Mouse (Mus musculus): ENCODE results near the gene Gnat1. TPM values are rescaled to one million over a fixed set of nuclear protein-coding genes. Genes with fewer than 3 reads are reported as not detected.

Gene Gnat1
- polyA plus RNA-seq, 1 experiment from 2014 or later = 3.0 TPM

DNA sequence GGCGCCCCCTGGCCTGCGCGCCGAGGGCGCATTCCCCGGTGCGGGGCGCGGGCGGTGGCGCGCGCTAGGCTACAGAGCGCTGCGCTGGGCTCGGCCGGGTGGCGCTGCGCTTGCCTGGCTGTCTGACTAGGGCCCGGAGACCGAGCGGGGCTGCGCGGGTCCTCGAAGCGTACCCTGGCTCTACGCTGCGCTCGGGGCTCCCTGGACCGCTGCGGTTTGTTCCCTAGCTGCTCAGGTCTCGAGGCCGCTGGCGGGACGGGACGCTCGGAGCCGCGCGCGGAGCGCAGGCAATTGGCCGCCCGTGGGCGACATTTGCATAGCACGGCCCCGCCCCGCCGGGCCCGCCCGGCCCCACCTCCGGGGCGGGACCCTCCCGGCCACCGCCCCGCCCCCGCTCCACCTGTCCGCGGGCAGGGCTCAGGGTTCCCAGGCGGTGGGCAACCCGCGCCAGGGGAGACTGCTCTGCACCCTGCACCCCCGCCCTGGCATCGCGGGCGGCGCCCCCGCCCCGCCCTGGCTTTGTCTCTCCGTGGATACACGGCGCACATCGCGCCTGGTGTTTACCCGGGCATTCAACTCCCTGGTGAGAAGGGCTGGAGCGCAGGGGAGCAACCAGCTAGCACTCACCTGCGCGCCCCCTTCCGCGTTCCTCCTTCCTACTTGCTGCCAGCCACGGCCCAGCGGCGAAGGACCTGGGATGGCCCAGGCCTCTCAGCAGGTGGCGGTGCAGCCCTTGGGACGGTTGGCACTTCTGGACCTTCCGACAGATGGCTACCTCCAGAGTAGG, 30.4 kb upstream of the Gnat1 start, which contains the start of gene Sema3f:
Sema3f (minus strand) TSS at position 779 of the 787 bp plus-strand sequence.
- peak within 1 kb of the TSS; percentile 95 for H3K27ac ChIP-seq
- H3K9me3 ChIP-seq = no peaks in the 10 kb centered on the region
- H3K36me3 ChIP-seq = peaks cover 7% of the 10 kb centered on the region
- WGBS = 1% methylated on average over 86 of the region's 86 CpGs
- H3K4me2 ChIP-seq (replicated peaks) = peak within 1 kb of the TSS; percentile 76
- H3K4me3 ChIP-seq = peak within 1 kb of the TSS; percentile 93
- 0 out of 2 replicates have a peak, but pooled peaks cover 4% of the 10 kb centered on the region for H3K27me3 ChIP-seq
- ATAC-seq (ENCODE audit: insufficient number of reproducible peaks, insufficient read depth, low FRiP score, low TSS enrichment) = peak; percentile 81
- H3K9ac ChIP-seq = peak within 1 kb of the TSS; percentile 97
- peaks cover 43% of the 10 kb centered on the region for H3K4me1 ChIP-seq

GRCm38 (mm10) chr9:107709096-107709696, 29.7 kb upstream of the Gnat1 start:
- under 1% methylated on average over 45 of the region's 55 CpGs for WGBS
- Histone ChIP-seq H3K4me1 (peaks cover 43% of the 10 kb centered on the region), H3K9me3 (no peaks in the 10 kb centered on the region), H3K27ac (peak overlapping the region; percentile 95), H3K36me3 (peaks cover 14% of the 10 kb centered on the region), H3K27me3 (0 out of 2 replicates have a peak, but pooled peaks cover 4% of the 10 kb centered on the region), H3K4me2 (replicated peaks) (peak overlapping the region; percentile 76), H3K4me3 (peak overlapping the region; percentile 93), H3K9ac (peak overlapping the region; percentile 97)
- ATAC-seq (ENCODE audit: insufficient number of reproducible peaks, insufficient read depth, low FRiP score, low TSS enrichment) = no peak

DNA sequence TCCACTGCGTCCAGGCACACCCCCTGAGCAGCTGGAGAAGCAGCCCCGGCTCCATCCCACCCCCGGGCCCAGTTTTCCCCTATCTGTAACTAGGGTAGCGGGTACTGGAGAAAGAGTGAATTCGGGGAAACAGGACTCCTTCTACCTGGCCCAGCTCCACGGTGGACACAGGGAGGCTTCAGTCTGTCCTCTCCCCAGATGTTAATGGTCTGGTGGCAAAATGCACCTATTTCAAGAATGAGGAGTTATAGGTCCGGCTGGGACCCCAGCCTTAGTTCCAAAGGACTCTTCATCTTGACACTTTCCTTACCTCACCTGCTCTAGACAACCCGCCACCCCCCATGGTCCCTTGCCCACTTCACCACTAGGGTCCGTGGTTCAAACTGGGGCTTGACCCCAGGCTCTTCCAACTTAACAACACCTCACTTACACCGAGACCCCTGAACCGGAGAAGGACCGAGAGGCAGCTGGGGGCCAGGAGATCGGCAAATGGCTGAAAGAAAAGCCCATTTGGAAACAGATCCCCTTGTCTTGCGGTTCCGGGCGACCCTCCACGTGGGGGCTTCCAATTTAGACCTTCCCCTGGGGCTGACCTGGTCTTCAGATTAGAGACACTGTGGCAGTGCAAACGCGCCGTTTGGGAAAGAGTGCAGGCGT, 29.1 kb upstream of the Gnat1 start:
- Histone ChIP-seq H3K4me3 (peak overlapping the region; percentile 93), H3K36me3 (peaks cover 20% of the 10 kb centered on the region), H3K9me3 (no peaks in the 10 kb centered on the region), H3K4me2 (replicated peaks) (peak overlapping the region; percentile 76), H3K27ac (peak overlapping the region; percentile 95), H3K27me3 (0 out of 2 replicates have a peak, but pooled peaks cover 4% of the 10 kb centered on the region), H3K4me1 (peaks cover 43% of the 10 kb centered on the region), H3K9ac (peak overlapping the region; percentile 97)
- WGBS = 2% methylated on average over 21 of the region's 21 CpGs
- no peak for ATAC-seq (ENCODE audit: insufficient number of reproducible peaks, insufficient read depth, low FRiP score, low TSS enrichment)

DNA sequence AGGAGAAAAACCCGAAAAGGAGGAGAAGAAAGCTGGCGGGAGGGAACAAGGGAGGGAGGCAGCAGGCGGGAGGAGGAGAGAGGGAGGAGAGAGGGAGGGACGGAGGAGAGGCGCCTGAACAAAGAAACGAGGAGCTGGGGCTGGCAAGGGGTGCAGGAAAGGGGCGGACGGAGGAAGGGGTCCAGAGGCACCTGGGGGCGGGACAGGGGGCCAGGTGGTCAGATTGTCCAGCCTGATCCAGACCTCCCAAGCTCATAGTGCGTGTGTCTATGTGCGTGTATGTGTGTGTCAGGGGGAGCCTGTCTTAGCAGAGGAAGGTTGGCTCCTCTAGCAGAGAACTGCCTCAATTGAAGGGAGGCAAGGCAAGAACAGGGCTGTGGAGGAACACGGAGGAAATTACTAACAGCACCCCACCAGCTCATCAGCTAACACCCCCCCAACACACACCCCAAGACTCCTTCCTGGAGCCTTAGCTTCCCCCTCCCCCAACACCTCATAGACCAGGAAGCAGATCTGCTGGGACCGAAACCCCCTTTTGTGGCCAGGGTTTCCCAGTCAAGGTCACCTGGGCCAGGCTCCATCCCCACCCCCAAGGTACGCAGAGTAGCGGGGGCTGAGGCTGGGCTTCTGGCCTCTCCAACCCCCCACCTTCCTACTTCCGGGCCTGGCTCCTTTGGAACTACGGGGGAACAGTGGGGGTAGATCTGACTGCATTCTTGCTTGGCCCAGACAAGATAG, 28.4 kb upstream of the Gnat1 start:
- Histone ChIP-seq H3K9ac (peak overlapping the region; percentile 97), H3K4me3 (peak overlapping the region; percentile 93), H3K27ac (peak overlapping the region; percentile 95), H3K27me3 (0 out of 2 replicates have a peak, but pooled peaks cover 4% of the 10 kb centered on the region), H3K4me1 (peaks cover 45% of the 10 kb centered on the region), H3K36me3 (peaks cover 25% of the 10 kb centered on the region), H3K9me3 (no peaks in the 10 kb centered on the region), H3K4me2 (replicated peaks) (peak overlapping the region; percentile 76)
- peak; percentile 8; the same call in 1 of the 2 replicates for ATAC-seq (ENCODE audit: insufficient number of reproducible peaks, insufficient read depth, low FRiP score, low TSS enrichment)
- WGBS = 0% methylated on average over 17 of the region's 17 CpGs

DNA sequence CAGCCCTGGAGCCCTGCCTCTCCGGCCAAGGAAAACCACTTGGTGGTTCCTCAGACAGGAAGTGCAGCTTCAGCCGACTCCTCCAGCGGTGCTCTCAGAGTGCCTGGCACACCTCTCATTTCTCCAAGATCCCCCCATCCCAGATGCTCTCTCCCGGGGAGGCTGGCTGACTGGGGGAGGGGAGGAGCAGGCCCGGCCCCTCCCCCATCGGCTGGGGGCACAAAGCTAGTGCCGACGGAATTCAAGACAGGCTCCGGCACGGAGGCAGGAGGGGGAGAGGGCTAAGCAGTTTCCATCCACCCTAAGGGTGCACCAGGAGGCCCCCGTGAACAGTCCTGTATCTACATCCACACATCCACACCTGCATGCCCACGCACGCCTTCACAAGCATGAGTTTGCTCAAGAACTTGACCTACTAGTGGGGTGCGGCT, 27.3 kb upstream of the Gnat1 start:
- 1% methylated on average over 14 of the region's 14 CpGs for WGBS
- Histone ChIP-seq H3K9ac (peak overlapping the region; percentile 97), H3K4me2 (replicated peaks) (peak overlapping the region; percentile 76), H3K27ac (peak overlapping the region; percentile 95), H3K9me3 (no peaks in the 10 kb centered on the region), H3K27me3 (0 out of 2 replicates have a peak, but pooled peaks cover 4% of the 10 kb centered on the region), H3K36me3 (peaks cover 33% of the 10 kb centered on the region), H3K4me1 (peaks cover 56% of the 10 kb centered on the region), H3K4me3 (peak overlapping the region; percentile 93)
- 0 out of 2 replicates have a peak, but pooled peaks have one; percentile 8 for ATAC-seq (ENCODE audit: insufficient number of reproducible peaks, insufficient read depth, low FRiP score, low TSS enrichment)

GRCm38 (mm10) chr9:107703337-107704122, 24.0 kb upstream of the Gnat1 start:
- Histone ChIP-seq H3K9ac (no peak overlapping the region), H3K4me2 (replicated peaks) (no peak overlapping the region), H3K27me3 (no peaks in the 10 kb centered on the region), H3K9me3 (no peaks in the 10 kb centered on the region), H3K36me3 (peaks cover 42% of the 10 kb centered on the region), H3K4me3 (no peak overlapping the region), H3K4me1 (peaks cover 81% of the 10 kb centered on the region), H3K27ac (peak overlapping the region; percentile 58; the same call in 1 of the 2 replicates)
- ATAC-seq (ENCODE audit: insufficient number of reproducible peaks, insufficient read depth, low FRiP score, low TSS enrichment) = no peak
- 59% methylated on average over 14 of the region's 14 CpGs for WGBS

- 81% methylated on average over 3 of the region's 3 CpGs for WGBS
- no peak for ATAC-seq (ENCODE audit: insufficient number of reproducible peaks, insufficient read depth, low FRiP score, low TSS enrichment)
- Histone ChIP-seq H3K4me2 (replicated peaks) (no peak overlapping the region), H3K9ac (peak overlapping the region; percentile 36; the same call in 1 of the 2 replicates), H3K27me3 (no peaks in the 10 kb centered on the region), H3K4me1 (peaks cover 89% of the 10 kb centered on the region), H3K4me3 (no peak overlapping the region), H3K27ac (peak overlapping the region; percentile 58), H3K9me3 (no peaks in the 10 kb centered on the region), H3K36me3 (peaks cover 44% of the 10 kb centered on the region)
These were observed 23.2 kb upstream of the Gnat1 start for GRCm38 (mm10) chr9:107702606-107703185.

DNA sequence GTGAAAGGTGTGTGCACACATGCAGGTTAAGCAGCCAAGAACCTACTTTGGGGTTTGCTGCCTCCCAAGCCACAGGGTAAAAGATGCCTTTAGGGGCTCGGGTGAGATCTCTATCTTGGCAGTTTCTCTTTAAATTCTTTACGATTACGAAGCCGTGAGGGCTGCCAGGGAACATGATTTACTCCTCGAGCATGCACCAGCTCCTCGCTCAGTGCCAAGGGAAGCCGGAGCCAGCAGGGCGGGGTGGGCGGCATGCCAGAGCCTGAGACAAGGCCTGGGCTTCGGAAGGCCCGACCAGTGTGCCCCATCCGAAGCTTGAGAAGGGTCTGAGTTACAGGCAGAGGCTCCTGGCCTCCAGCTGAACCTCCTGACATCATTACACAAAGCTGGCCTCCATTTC, 22.1 kb upstream of the Gnat1 start:
- Histone ChIP-seq H3K9ac (no peak overlapping the region), H3K27ac (peak overlapping the region; percentile 42; the same call in 1 of the 2 replicates), H3K9me3 (no peaks in the 10 kb centered on the region), H3K4me2 (replicated peaks) (no peak overlapping the region), H3K36me3 (peaks cover 44% of the 10 kb centered on the region), H3K4me3 (no peak overlapping the region), H3K4me1 (peaks cover 98% of the 10 kb centered on the region), H3K27me3 (no peaks in the 10 kb centered on the region)
- 64% methylated on average over 12 of the region's 12 CpGs for WGBS
- ATAC-seq (ENCODE audit: insufficient number of reproducible peaks, insufficient read depth, low FRiP score, low TSS enrichment) = no peak

GRCm38 (mm10) chr9:107700114-107700571, 20.6 kb upstream of the Gnat1 start:
- peak overlapping the region; percentile 85 for H3K27ac ChIP-seq
- 16% methylated on average over 6 of the region's 6 CpGs for WGBS
- peaks cover 48% of the 10 kb centered on the region for H3K36me3 ChIP-seq
- no peaks in the 10 kb centered on the region for H3K27me3 ChIP-seq
- peak overlapping the region; percentile 39 for H3K4me2 ChIP-seq (replicated peaks)
- H3K4me1 ChIP-seq = peaks cover 94% of the 10 kb centered on the region
- no peak for ATAC-seq (ENCODE audit: insufficient number of reproducible peaks, insufficient read depth, low FRiP score, low TSS enrichment)
- H3K9me3 ChIP-seq = no peaks in the 10 kb centered on the region
- no peak overlapping the region; the same call in none of the 2 replicates for H3K4me3 ChIP-seq
- H3K9ac ChIP-seq = peak overlapping the region; percentile 31

DNA sequence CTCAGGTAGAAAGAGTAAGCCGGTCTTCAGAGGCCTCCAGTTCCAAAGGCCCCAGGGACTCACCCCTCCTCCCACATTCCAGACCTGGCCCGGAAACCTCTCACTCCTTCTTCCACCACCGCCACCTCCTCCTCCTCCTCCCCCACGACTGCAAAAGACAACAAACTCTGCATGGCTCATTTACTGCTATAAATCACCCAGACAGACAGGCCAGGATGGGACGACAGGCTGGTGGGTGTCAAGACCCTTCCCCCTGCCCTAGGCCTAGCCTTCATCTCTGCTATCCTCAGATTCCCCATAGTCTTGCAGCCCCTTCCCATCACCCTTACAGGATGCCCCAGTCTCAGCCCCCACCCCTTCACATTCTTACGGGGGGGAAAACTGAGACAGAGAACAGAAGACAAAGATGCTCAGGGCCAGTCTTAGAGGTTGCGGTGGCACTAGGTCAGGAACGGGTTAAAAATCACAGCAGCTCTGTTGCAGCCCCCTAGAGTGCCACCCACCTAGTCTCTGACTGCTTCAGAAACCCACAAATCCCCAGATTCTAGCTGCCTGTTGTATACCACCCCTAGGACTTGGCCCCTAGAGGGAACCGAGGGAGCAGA, 20.0 kb upstream of the Gnat1 start:
- Histone ChIP-seq H3K27ac (peak overlapping the region; percentile 85), H3K4me2 (replicated peaks) (peak overlapping the region; percentile 39), H3K4me1 (peaks cover 94% of the 10 kb centered on the region), H3K4me3 (peak overlapping the region; percentile 13; the same call in 1 of the 2 replicates), H3K9ac (peak overlapping the region; percentile 31), H3K36me3 (peaks cover 48% of the 10 kb centered on the region), H3K27me3 (no peaks in the 10 kb centered on the region), H3K9me3 (no peaks in the 10 kb centered on the region)
- WGBS = 6% methylated on average over 9 of the region's 9 CpGs
- no peak for ATAC-seq (ENCODE audit: insufficient number of reproducible peaks, insufficient read depth, low FRiP score, low TSS enrichment)

Data from embryonic facial prominence, embryonic 12.5 days (tissue).